Mouse (Mus musculus) liver, adult (tissue): Measurements from ENCODE around the gene Tmem169.

Experiments used
- GATA4 ChIP-seq: IDR thresholded peaks from 2 replicates; pipeline ENCODE4 v1.6.1; 2014; ENCODE audit warnings: mild to moderate bottlenecking, low read length; ENCODE audit not compliant: insufficient replicate concordance

Gene Tmem169

DNA sequence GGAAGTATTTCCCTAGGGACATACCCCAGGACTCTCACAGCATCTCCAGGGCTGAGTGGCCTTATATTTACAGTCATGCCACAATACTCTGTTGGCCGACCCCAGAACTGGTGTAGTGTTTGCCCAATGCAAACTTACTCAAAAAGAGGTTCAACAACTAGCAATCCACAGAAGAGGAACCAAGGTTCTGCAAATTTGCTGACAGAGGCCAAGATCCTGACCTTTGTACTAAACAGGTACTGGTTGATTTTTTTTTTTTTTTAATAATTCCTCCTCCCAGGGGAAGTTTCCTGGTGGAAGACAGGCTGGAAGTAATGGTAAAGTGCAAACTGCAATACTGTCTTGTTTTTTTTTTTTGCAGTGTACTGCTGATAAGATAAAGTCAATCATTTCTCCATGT, 1.6 kb upstream of the Tmem169 start:
- TF ChIP-seq GATA4 = no peak; the same call in 1 of the 2 replicates

GRCm38 (mm10) chr1:72284539-72284938, 370 bp downstream of the Tmem169 start:
- TF ChIP-seq GATA4 = no peak

GRCm38 (mm10) chr1:72286904-72287303, 2.7 kb downstream of the Tmem169 start:
- no peak for TF ChIP-seq GATA4

GRCm38 (mm10) chr1:72287893-72288292, 3.7 kb downstream of the Tmem169 start:
- no peak for TF ChIP-seq GATA4

DNA sequence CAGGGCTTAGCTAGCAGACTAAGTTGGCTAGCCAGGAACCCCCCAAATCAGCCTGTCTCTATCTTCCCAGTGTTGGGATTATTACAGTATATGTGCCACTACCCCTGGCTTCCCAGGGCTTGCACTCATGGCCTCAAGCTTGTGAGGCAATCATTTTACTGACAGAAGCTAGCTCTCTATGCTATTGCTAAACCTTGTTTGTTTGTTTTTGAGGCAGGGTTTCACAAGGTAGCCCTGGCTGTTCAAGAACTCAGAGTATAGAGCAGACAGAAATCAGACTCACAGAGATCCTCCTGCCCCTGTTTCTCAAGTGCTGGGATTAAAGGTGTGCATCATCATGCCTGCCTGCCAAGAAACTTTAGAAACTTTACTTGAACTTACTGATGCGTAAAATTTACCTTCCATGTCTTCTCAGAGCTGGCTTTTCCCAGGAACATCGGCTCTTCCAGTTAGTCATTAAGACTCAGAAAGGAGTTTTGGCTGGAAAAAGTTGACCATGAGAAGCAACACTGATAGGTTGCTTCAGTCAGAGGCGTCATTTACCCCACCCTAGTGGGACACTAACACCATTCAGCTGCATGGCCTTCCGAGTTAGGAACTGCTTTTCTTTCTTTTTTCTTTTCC, 4.5 kb downstream of the Tmem169 start:
- no peak for TF ChIP-seq GATA4

DNA sequence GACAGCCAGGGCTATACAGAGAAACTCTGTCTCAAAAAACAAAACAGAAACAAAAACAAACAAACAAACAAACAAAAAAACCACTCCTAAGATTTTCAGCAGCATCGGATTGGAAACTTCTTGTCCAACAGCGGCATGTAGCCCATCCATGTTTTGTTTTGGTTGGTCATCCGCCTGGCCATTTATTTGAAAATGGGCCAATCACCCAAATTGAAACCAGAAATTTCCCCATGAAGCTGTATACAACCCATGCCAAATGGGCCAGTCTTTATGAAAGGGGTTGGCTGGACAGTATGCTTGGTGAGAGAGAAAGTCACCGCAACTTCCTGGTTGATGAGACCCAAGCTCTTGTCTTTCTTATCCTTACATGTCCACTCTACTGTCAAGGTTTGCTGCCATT, 6.7 kb downstream of the Tmem169 start:
- TF ChIP-seq GATA4 = no peak

DNA sequence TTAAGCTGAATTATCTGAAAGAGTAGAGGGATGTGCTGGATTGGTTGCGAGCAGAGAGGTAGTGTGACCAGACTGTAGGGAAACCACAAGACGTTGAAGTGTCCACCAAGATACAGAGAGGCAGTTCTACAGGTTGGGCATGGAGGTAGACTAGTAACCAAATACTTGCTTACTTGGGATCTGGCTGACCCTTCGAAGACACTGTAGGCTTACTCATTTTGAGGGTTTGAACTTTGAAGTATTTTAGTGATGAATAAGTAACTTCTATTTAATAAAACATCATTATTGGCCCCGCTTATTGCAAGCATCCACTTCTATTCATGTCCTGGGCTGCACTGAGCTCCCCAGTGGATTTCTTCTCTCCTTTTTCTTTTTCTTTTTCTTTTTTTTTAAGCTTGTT, 7.3 kb downstream of the Tmem169 start:
- no peak for TF ChIP-seq GATA4

DNA sequence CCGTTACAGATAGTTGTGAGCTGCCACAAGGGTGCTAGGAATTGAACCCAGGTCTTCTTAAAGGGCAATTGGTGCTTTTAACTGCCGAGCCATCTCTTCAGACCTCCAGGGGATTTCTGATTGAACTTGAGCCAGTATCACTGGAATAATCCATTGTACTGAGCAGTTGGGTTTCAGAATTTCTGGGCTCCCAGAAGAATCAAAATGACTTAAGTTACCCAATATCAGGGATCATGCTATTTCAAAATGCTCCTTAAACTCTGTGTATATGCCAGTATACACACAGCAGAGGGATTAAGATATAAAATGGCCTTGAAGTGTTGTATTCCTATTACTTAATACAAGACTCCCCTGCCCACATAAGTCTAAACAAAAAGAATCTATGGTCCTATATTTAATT, 7.8 kb downstream of the Tmem169 start:
- no peak for TF ChIP-seq GATA4

DNA sequence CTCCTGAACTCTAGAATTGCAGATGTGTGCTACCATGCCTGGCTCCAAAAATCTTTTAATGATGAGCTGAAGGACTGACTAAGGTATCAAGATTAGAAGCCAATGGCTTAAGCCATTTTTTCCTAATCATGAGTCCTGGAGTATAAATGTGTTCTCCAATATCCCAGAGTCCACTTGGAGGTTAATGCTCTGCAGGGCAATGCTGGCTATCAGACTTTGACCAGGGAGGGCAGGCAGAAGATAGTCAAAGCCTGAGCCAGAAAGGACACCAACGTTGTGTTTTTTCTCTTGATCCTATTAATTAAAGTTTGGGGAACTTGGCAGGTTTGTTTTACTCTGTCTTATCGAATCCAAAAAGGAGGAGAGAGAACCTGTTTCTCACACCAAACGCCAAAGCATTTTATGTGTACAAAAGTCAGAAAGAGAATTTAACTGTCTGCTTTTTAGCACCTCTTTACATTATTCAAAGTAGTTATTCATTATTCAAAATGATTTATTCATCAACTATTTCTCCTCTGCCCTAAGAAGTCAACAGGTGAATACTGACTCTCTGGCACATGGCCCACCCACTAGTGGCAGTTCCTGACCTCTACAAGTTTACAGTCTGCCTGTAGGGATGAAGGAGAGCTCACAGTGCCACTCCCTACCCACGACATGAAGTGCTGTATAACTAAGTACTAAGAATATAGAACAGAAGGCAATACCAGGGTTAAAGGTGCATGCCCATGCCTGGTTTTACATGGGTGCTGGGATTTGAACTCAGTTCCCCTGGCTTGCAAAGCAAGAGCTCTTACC, 9.9 kb downstream of the Tmem169 start:
- peak; percentile 43; the same call in 1 of the 2 replicates for TF ChIP-seq GATA4

DNA sequence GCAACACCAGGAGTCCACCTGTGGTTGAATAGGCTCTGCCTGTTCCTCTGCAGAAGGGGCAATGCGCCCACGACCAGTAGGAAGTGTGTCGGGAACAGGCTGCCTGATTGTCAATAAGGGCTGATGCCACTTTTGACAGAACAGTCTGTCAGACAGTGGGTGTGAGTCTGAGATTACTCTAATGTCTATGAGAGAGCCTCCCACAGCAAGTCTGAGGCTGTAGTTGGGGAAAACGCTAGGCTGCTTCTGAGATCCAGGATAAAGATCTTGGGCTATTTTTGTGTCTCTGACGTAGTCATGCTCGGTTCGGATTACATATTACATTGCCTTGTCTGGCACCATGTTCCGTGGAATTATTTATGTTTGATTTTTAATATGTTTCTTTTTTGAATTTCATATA, 11.6 kb downstream of the Tmem169 start:
- TF ChIP-seq GATA4 = no peak

DNA sequence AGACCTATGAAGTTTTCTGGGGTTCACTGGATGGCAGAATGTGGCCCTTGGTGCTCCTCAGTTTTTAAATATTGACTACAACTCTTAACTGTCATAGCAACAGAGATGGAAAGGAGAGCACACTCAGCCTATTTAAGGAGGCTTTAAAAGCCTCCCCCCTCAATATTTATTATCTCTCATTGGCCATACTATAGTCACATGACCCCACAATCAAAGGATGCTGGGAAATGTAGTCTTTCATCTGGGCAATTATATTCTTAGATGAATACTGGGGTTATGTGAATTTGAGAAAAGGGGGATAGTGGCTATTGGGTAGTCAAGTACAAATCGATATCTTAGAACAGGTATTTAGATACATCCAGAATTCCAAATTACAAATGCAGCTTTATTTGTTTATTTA, 17.7 kb downstream of the Tmem169 start:
- no peak for TF ChIP-seq GATA4

GRCm38 (mm10) chr1:72306241-72306640, 22.1 kb downstream of the Tmem169 start:
- TF ChIP-seq GATA4 = no peak

DNA sequence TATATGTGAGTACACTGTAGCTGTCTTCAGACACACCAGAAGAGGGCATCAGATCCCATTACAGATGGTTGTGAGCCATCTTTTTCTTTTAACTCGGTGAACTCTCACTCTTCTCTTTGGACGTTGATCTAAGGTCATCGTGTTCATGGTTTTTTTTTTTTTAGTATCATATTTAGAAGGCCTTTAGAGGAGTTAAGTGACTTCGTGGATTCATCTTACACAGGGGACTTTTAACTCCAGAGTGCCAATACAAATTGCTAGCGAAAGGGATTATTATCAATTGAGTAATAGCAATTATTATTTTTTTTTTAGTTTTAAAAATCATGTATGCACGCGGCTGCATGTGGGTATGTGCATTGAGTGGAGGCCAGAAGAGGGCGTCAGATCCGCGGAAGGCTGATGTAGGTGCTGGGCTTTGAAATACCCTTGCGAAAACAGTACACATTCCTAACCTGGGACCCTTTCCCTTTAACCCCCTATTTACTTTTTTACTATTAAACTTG, 22.6 kb downstream of the Tmem169 start:
- TF ChIP-seq GATA4 = no peak

DNA sequence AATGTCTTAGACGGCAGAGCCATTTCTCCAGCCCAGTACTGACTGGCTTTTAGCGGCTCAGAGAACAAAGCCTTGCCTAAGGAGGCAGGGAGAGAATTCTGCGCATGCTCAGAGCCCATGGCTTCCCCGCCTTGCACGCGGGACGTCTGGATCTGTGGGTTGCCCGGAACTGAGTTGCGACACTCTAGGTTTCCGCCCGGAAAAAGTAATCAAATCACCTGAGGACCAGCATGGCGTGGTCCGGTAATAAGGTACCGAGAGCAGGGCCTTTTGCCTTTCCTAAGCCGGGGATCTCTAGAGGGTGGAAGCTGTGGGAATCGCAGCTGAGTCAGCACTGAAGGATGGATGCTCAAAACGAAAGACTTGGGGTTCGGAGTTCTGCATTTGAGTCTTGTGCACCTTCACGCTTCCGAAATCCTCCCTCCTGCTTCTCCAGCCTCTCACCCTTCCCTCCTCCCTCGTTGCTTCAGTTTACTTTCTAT, 23.2 kb downstream of the Tmem169 start, which contains the start of gene Xrcc5:
Gene Xrcc5 (plus strand): TSS at position 105 of the 482 bp plus-strand sequence.
- TF ChIP-seq GATA4 = no peak

- TF ChIP-seq GATA4 = no peak
These were observed 24.8 kb downstream of the Tmem169 start for GRCm38 (mm10) chr1:72308919-72309318.

DNA sequence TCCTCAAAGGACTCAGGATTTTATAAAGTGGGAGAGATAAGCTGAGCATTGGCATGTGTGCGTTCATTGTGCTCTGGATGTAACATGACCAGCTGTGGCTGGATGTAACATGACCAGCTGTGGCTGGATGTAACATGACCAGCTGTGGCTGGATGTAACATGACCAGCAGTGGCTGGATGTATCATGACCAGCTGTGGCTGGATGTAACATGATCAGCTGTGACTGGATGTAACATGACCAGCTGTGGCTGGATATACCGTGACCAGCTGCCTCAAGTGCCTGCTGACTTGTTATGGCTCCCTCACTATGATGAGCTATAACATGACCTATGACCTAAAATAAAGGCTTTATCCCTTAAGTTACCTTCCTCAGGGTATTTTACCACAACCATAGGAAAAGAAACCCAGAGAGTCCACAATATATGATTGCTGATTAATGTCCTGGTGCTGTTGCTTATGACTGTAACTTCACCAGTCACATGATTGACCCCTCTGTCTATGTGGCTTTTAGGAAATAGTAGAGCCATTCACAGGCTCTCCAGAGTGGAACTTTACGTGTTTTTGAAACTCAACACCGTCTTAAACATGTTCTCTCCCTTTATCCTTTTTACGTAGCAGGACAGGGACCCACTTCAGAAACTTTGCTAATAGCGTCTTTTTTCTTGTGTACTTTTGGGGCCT, 25.7 kb downstream of the Tmem169 start:
- no peak for TF ChIP-seq GATA4

DNA sequence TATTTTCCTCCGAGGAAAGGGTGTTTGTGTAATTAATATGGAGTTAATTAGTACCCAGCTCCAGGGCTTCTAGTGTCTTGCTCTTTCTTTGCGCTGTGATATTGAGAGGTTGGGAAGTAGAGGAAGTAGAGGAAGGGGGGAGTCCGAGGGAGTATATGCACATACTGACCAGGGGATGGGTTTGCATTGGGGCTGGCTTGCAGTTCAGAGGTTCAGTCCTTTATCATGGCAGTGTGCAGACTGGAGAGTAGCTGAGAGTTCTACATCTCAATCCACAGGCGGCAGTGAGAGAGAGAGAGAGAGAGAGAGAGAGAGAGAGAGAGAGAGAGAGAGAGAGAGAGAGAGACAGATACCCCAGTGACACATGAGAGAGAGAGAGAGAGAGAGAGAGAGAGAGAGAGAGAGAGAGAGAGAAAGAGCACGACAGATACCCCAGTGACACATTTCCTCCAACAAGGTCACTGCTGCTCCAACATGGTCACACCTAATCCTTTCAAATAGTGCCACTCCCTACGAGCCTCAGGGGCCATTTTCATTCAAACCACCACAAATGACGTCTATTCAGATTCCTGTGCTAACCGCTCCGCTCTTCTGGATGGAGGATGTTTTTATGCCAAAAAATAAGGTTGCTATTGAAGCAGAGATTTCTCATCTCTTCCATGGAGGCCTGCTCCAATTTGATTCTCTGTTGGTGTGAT, 28.7 kb downstream of the Tmem169 start:
- no peak for TF ChIP-seq GATA4
